Mouse (Mus musculus) intestine, embryonic 15.5 days (tissue): ENCODE data around the gene Apoc3. TPM values are rescaled to one million over a fixed set of nuclear protein-coding genes. Genes with fewer than 3 reads are reported as not detected.

ENCODE experiments used
- ATAC-seq: fragments of 200-750 bp; cut with Nextera tagmentation; 2 replicates; pipeline ENCODE4 v1.8.0; 2017; ENCODE audit warnings: moderate TSS enrichment, moderate library complexity
- H3K27ac ChIP-seq: fragments of 300-500 bp; sonication (generic); 2 replicates; pipeline ENCODE4 v1.5.1; 2015; ENCODE audit warnings: mild to moderate bottlenecking, inconsistent platforms
- H3K27me3 ChIP-seq: fragments of 300-500 bp; sonication (generic); replicated peaks from 2 replicates; pipeline ENCODE4 v1.6.1; 2015; ENCODE audit warnings: inconsistent platforms
- H3K36me3 ChIP-seq: fragments of 300-500 bp; sonication (generic); 2 replicates; pipeline ENCODE4 v1.6.1; 2015; ENCODE audit warnings: inconsistent platforms
- H3K4me1 ChIP-seq: fragments of 300-500 bp; sonication (generic); replicated peaks from 2 replicates; pipeline ENCODE4 v1.6.1; 2015; ENCODE audit warnings: inconsistent platforms
- H3K4me2 ChIP-seq: fragments of 300-500 bp; sonication (generic); replicated peaks from 2 replicates; pipeline ENCODE4 v1.6.1; 2015; ENCODE audit warnings: mild to moderate bottlenecking, inconsistent platforms
- H3K4me3 ChIP-seq: fragments of 300-500 bp; sonication (generic); replicated peaks from 2 replicates; pipeline ENCODE4 v1.5.1; 2015; ENCODE audit warnings: inconsistent platforms
- H3K9ac ChIP-seq: fragments of 300-500 bp; sonication (generic); 2 replicates; pipeline ENCODE4 v1.6.1; 2015; ENCODE audit warnings: inconsistent platforms
- H3K9me3 ChIP-seq: fragments of 300-500 bp; sonication (generic); 2 replicates; pipeline ENCODE4 v1.6.1; 2016; ENCODE audit warnings: inconsistent platforms
- WGBS: fragments of 180-500 bp; shearing (Covaris S2); methylation state at CpG from one replicate; pipeline ENCODE4 v1.1.7; 2015; 5-methylcytosine and 5-hydroxymethylcytosine counted together
- polyA plus RNA-seq: library from polyadenylated mRNA; unstranded; fragments of >200 nt; fragmentation: Nextera tagmentation; extraction: Ambion mirVana; gene quantifications from 2 replicates; pipeline ENCODE4 v1.2.1, GENCODE M21; 2015

The Apoc3 gene
- polyA plus RNA-seq, 1 experiment from 2014 or later = 247 TPM

DNA sequence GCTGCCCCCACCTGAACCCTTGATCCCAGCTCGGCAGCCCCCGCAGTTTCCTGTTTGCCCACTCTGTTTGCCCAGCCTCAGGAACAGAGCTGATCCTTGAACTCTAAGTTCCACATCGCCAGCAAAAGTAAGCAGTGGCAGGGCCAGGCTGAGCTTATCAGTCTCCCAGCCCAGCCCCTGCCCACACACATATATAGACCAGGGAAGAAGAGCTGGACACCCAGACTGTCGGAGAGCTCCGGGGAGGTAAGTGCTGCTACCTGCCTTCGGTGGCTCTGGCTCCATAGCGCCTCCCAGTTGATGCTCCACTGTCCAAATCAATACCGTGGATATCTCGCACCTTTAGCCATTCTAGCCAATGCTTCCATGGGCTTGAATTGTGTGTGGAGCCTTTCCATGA is 6.9 kb downstream of the Apoc3 start, which contains the start of gene Apoa1:
Apoa1 (plus strand) TSS at position 90 of the 400 bp plus-strand sequence.
- Histone ChIP-seq H3K27me3 (no peaks in the 10 kb centered on the region), H3K9ac (peak within 1 kb of the TSS; percentile 20; the same call in 1 of the 2 replicates), H3K27ac (peak within 1 kb of the TSS; percentile 62), H3K36me3 (no peaks in the 10 kb centered on the region), H3K4me3 (peak within 1 kb of the TSS; percentile 48), H3K4me1 (peaks cover 14% of the 10 kb centered on the region), H3K9me3 (no peaks in the 10 kb centered on the region), H3K4me2 (peak within 1 kb of the TSS; percentile 94)
- ATAC-seq = peak; percentile 39
- 39% methylated on average over 9 of the region's 9 CpGs for WGBS

DNA sequence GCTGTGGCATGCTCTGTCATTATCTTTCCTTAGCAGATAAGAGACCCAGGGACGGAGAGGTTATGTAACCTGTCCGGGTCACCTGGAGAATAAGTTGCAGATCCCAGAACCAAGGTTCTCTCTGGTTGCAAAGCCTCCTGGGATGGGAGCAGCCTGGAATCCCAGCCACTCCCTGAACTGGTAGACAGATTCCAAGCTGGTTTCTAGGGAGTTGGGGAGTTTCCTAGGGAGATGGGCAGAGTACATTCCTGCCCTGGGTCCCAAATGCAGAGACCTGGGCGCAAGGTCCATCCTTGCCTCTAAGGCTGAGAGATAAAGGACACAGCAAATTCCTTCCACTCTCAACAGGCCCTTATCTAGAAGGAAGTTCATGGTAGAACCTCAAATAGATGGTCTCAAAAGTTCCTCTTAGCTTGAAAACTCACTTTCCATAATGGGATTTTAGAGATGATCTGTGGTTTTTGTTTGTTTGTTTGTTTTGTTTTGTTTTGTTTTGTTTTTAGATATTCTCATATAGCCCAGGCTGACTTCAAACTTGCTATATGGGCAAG is 8.3 kb downstream of the Apoc3 start:
- 68% methylated on average over 3 of the region's 3 CpGs for WGBS
- Histone ChIP-seq H3K4me2 (no peak overlapping the region), H3K9me3 (no peaks in the 10 kb centered on the region), H3K4me3 (no peak overlapping the region), H3K36me3 (peaks cover under 1% of the 10 kb centered on the region; the same call in 1 of the 2 replicates), H3K27ac (0 out of 2 replicates have a peak overlapping the region, but pooled peaks have one; percentile 62), H3K9ac (no peak overlapping the region), H3K4me1 (peaks cover 14% of the 10 kb centered on the region), H3K27me3 (no peaks in the 10 kb centered on the region)
- peak; percentile 39 for ATAC-seq

DNA sequence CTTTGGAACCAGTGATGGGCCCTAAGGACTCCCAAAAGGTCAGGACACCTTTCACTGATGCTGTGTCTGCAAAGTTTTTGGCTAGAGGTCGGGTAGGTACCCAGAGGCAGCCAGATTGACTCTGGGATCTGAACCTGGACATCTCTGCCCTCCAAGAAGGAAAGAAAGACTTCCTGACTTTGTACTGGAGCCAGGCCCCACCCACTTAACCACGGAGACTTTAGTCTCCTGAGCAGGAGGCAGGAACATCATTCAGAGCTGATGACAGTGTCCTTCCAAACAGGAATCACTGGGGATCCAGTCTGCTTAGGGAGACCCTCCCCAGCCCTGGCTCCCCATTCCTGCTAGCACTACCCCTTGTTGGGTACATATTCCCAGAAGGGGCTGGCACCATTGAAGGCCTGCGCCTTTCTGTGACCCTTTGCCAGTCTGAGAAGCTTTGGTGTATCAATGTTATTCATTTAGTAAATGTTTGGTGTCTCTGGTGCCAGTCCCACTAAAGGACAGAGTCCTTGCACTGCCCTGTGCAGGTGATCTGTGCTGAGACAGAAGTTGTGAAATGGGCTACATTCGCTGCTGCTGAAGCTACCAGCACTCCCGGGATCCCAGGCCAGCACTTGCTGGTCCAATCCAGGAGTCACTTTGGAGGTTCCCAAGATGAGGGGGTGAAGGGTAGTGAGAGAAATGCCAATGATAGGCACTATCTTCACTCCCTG is 10.3 kb downstream of the Apoc3 start:
- H3K9ac ChIP-seq = no peak overlapping the region
- no peaks in the 10 kb centered on the region for H3K9me3 ChIP-seq
- peaks cover 7% of the 10 kb centered on the region for H3K4me1 ChIP-seq
- no peak for ATAC-seq
- peak overlapping the region; percentile 78 for H3K27ac ChIP-seq
- WGBS = 58% methylated on average over 5 of the region's 5 CpGs
- no peak overlapping the region for H3K4me3 ChIP-seq
- peaks cover 16% of the 10 kb centered on the region for H3K36me3 ChIP-seq
- no peak overlapping the region for H3K4me2 ChIP-seq
- no peaks in the 10 kb centered on the region for H3K27me3 ChIP-seq

DNA sequence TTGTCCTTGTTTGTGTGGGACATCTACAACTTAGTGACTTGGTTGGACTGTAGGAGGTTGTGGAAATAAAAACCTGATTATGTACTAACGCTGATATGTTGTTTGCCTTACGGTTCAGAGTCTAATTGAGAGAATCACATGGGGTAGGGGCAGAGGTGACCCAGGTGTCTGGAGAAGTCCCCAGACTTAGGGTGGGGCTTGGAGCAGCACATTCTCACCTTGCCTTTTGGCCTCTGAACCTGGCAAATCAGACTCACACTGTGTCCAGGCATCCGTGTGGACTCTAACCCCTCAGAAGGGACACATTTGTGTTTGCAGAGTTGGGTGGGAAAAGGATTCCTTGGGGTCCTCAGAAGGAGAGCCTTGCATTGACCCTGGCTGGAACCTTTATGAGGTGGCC is 11.3 kb downstream of the Apoc3 start:
- Histone ChIP-seq H3K27ac (peak overlapping the region; percentile 78), H3K4me3 (no peak overlapping the region), H3K9ac (no peak overlapping the region), H3K4me1 (0 out of 2 replicates have a peak, but pooled peaks cover 5% of the 10 kb centered on the region), H3K9me3 (no peaks in the 10 kb centered on the region), H3K4me2 (no peak overlapping the region), H3K36me3 (peaks cover 18% of the 10 kb centered on the region), H3K27me3 (no peaks in the 10 kb centered on the region)
- peak; percentile 60 for ATAC-seq
- WGBS = 63% methylated on average over 3 of the region's 3 CpGs

DNA sequence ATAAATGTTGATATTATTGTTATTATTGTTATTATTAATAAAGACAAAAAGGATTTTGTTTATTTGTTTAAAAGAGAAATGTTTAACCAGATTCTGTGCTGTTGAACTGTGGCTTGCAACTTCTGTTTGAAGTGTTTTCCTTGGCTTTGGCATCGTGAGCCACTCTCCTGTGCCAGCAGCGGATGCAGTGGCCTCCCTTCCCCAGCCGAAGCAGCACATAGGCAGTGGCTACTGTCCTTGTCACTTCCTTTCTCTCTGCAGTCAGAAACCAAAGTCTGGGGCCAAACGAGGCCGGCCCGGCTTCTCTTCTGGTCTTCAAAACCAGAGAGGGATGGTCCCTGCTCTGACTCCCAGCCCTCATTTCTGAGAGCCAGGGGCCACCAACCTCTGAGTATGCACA is 12.3 kb downstream of the Apoc3 start:
- 79% methylated on average over 6 of the region's 6 CpGs for WGBS

DNA sequence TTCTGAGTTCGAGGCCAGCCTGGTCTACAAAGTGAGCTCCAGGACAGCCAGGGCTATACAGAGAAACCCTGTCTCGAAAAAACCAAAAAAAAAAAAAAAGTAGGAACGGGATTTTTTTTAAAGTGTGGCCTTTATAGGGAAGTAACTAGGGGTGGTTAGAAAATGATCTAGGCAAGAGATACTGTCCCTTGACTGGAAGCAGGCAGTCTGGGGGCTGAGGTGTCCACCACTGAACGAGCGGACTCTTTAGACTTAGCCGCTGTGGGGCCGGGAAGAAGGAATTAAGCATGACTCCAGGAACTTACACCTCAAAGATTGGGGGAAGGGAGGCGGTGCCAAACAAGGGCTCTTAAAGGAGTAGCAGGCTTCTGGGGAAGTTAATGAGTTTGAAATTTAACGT is 17.3 kb downstream of the Apoc3 start:
- Histone ChIP-seq H3K27me3 (no peaks in the 10 kb centered on the region), H3K4me3 (no peak overlapping the region), H3K27ac (no peak overlapping the region), H3K9me3 (no peaks in the 10 kb centered on the region), H3K4me2 (no peak overlapping the region), H3K4me1 (peaks cover 7% of the 10 kb centered on the region; the same call in 1 of the 2 replicates), H3K9ac (no peak overlapping the region), H3K36me3 (peaks cover 18% of the 10 kb centered on the region)
- no peak for ATAC-seq
- WGBS = 79% methylated on average over 9 of the region's 9 CpGs

More for the DNA sequence above, 12.3 kb downstream of the Apoc3 start:
- Histone ChIP-seq H3K27me3 (no peaks in the 10 kb centered on the region), H3K4me2 (no peak overlapping the region), H3K36me3 (peaks cover 18% of the 10 kb centered on the region), H3K4me3 (no peak overlapping the region), H3K9me3 (no peaks in the 10 kb centered on the region), H3K4me1 (0 out of 2 replicates have a peak, but pooled peaks cover 5% of the 10 kb centered on the region), H3K9ac (no peak overlapping the region), H3K27ac (0 out of 2 replicates have a peak overlapping the region, but pooled peaks have one; percentile 33)
- no peak for ATAC-seq

DNA sequence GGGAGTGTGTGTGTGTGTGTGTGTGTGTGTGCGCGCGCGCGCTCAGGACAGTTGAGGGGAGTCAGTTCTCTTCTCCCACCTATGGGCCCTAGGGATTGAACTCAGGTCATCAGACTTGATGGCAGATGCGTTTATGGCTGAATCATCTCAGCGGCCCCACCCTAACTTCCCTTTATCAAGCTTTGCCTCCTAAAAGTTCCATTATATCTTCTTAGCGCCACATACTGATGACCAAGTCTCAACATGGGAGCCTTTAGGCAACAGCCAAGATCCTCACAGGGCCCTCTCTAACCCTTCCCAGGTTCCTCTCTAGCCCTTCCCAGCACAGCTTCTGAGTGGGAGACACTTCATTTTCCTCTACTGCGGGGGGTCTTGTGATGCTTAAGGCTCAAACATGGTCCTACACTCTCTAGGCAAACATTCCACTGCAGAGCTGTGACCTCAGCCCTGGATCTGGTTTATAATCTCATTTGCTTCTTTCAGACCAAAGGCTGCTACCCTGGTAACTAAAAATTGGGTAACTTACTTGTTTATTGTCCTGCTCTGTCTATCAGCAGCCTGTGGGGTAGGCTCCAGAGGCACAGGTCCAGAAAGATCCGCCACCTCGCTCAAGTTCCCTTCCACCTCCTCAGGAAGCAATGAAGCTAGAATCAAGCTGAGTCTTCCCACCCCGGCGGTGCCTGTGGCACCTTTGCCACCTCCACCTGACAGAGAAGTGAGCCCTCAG is 18.5 kb downstream of the Apoc3 start:
- Histone ChIP-seq H3K4me2 (no peak overlapping the region), H3K27ac (no peak overlapping the region), H3K4me3 (no peak overlapping the region), H3K9me3 (no peaks in the 10 kb centered on the region), H3K4me1 (peaks cover 7% of the 10 kb centered on the region; the same call in 1 of the 2 replicates), H3K36me3 (peaks cover 18% of the 10 kb centered on the region), H3K27me3 (no peaks in the 10 kb centered on the region), H3K9ac (no peak overlapping the region)
- ATAC-seq = no peak
- WGBS = 89% methylated on average over 13 of the region's 13 CpGs

DNA sequence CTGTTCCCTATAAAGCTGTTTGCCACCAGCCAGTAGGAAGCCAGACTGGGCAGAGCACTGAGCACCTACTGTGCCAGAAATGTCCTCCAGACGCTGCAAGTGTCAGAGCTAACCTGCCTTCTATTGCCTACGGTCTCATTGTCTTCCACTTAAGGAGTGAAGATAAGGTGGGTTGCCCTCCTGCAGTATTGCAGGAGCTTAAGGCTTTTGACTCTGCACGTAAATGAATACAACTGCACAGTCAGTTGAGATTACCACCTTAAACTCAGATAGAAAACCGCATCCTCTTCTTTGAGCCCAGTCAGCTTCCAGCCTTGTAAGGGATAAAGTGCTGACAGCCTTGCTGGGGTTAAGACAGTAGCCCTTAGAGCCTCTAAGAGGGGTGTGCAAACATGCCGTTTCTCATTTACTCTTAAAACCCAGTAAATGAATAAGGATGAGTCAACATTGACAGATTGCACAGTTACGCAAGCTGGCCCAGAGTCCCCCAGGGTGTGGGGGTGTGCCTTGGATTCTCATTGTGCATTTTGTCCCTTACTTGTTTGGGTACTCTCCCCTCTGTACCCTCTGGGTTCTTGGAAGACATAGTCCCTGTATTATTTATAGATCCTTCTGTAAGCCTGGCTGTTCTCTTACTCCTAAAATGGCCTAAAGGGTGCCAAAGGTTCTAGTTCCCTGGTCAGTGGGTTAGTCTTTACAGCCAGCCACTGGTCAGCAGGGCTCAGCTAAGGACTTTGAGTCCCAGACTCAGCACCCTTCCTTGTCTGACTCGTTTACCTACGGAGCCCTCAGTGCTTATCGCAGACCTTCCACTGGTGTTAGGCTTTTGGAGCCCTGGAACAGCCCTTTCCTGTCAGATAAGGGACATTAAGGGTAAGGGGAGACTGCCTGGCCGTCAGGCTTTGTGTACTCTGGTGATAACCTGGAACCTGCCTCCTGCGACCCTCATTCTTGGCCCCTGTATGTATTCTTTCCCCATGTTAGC is 19.8 kb downstream of the Apoc3 start:
- H3K9me3 ChIP-seq = no peaks in the 10 kb centered on the region
- H3K27ac ChIP-seq = peak overlapping the region; percentile 49; the same call in 1 of the 2 replicates
- ATAC-seq = peak; percentile 68
- H3K9ac ChIP-seq = no peak overlapping the region
- 54% methylated on average over 11 of the region's 11 CpGs for WGBS
- peaks cover 20% of the 10 kb centered on the region for H3K36me3 ChIP-seq
- no peak overlapping the region for H3K4me2 ChIP-seq
- no peaks in the 10 kb centered on the region for H3K27me3 ChIP-seq
- H3K4me1 ChIP-seq = peaks cover 7% of the 10 kb centered on the region; the same call in 1 of the 2 replicates
- no peak overlapping the region for H3K4me3 ChIP-seq

DNA sequence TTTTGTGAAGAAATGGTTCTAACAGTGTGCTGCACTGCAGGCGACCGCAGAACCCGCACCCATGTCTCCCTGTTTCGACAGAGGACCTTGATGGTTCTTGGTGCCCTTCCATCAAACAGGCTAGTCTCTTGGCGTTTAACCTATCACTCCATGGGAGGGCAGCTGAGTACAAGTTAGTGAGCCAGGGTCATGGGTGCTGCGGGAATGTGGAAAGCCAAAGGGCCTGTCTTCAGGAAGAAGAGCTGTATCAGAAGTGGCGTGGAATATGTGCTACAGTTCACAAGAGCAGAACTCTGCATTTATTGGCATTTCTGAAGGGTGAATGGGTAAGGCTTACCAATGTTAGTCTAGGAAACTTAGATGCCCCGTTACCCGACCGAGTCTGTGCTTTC is 20.5 kb downstream of the Apoc3 start:
- 91% methylated on average over 10 of the region's 10 CpGs for WGBS

DNA sequence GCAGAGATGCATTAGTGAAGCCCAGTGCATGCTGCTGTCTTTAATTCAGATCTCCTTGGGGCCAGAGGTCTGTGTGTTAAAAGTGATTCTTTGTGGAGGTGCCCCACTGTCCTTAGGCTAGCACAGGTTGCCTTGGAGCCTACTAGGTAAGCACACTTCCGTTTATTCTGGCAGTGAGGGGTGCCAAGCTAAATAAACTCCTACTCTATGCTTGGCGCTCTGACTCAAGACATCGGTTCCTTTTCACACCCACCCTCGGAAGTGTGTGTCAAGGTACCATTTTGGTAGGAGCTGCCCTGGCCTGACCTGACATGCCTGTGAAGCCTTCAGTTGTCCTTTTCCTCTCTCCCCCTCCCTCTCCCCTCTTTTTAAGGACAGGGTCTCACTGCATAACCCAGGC is 21.2 kb downstream of the Apoc3 start:
- ATAC-seq = no peak
- Histone ChIP-seq H3K4me3 (no peak overlapping the region), H3K4me2 (no peak overlapping the region), H3K27ac (no peak overlapping the region), H3K36me3 (peaks cover 21% of the 10 kb centered on the region), H3K27me3 (no peaks in the 10 kb centered on the region), H3K9ac (no peak overlapping the region), H3K4me1 (peaks cover 7% of the 10 kb centered on the region; the same call in 1 of the 2 replicates), H3K9me3 (no peaks in the 10 kb centered on the region)
- 82% methylated on average over 4 of the region's 4 CpGs for WGBS

More for the DNA sequence above, 20.5 kb downstream of the Apoc3 start:
- no peak overlapping the region for H3K4me3 ChIP-seq
- H3K4me2 ChIP-seq = no peak overlapping the region
- no peaks in the 10 kb centered on the region for H3K27me3 ChIP-seq
- no peak for ATAC-seq
- H3K9ac ChIP-seq = no peak overlapping the region
- H3K9me3 ChIP-seq = no peaks in the 10 kb centered on the region
- peaks cover 7% of the 10 kb centered on the region; the same call in 1 of the 2 replicates for H3K4me1 ChIP-seq
- peaks cover 19% of the 10 kb centered on the region for H3K36me3 ChIP-seq
- H3K27ac ChIP-seq = no peak overlapping the region

DNA sequence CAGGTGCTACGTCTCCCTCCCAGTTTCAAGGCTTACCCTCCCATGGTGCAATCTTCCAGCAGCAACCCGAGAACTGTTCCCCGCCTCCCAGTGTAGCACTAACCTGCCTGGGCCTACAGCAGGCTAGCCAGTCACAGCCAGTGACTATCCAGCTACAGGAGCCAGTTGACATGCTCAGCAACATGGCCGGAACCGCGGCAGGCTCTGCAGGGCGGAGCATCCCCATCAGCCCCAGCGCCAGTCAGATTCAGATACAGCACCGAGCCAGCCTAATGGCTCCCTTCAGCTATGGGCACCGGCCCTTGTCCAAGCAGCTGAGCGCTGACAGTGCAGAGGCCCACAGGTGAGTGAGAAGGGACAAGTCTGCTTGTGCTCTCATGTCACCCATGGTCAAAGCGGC is 25.0 kb downstream of the Apoc3 start:
- H3K27ac ChIP-seq = no peak overlapping the region
- H3K4me2 ChIP-seq = no peak overlapping the region
- H3K4me3 ChIP-seq = no peak overlapping the region
- WGBS = 89% methylated on average over 12 of the region's 12 CpGs
- H3K27me3 ChIP-seq = no peaks in the 10 kb centered on the region
- H3K4me1 ChIP-seq = peaks cover 27% of the 10 kb centered on the region
- H3K9ac ChIP-seq = no peak overlapping the region
- H3K9me3 ChIP-seq = no peaks in the 10 kb centered on the region
- no peak for ATAC-seq
- H3K36me3 ChIP-seq = peaks cover 23% of the 10 kb centered on the region
